Mouse (Mus musculus) heart, adult 10 weeks (tissue): ENCODE data around the gene Mup4. TPM values are rescaled to one million over a fixed set of nuclear protein-coding genes. Genes with fewer than 3 reads are reported as not detected.

Experiments used
- polyA plus RNA-seq: library from polyadenylated mRNA; stranded (reverse); fragments of 350-450 nt; fragmentation: Illumina TruSeq; extraction: RNeasy Lipid Tissue Mini Kit (QIAGEN cat#74804); gene quantifications from one replicate; pipeline ENCODE4 v1.2.3, GENCODE M21; 2014; ENCODE audit warnings: low read depth, low replicate concordance

The Mup4 gene
- polyA plus RNA-seq = not detected

GRCm38 (mm10) chr4:59960610-59961009 is at the start of gene Mup4:
Gene Mup4 (minus strand): TSS chr4:59960710.

DNA sequence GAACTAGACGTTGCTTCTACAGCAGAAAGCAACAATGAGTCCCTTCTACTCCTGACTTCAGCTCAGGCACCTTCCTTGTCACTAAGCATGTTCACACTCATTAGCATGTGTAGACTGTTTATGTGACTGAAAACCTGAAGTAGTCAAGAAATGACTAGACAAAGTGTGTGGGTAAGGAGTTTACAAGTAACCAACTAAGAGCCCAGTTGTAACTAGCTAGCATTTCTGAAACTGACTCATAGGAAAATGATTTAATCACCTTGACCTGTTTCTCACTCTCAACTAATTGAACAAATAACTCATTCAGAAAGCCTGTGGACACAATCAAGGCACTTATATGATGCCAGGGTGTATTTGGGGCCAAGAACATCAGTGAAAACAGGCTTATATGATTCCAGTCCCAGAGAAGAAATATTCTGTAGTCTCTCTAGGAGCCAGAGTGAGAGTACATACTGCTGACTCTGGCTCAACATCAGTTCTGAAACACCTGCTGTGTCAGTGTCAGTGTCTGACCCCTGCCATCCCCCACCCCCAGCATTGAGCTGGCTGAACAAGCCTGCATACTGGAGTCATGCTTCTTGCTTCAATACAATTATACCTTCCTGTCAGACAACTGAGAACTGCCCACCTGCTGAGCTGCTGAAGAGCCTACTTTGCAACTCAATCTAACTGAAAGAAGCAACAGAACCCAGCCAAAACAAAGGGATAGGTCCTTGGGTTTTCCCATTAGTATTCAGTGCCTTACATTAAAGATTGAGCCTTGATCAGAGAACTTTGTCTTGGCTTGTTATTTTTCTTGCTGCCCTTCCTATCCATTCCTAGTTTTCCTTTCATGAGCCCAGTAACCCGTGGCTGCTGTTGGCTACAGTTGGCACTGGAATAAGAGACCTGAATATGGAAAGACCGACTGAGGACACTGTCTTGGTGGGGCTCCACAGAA is 3.2 kb upstream of the Mup4 start, which contains the start of gene Mup6:
Mup6 (plus strand) TSS at position 890 of the 940 bp plus-strand sequence.

DNA sequence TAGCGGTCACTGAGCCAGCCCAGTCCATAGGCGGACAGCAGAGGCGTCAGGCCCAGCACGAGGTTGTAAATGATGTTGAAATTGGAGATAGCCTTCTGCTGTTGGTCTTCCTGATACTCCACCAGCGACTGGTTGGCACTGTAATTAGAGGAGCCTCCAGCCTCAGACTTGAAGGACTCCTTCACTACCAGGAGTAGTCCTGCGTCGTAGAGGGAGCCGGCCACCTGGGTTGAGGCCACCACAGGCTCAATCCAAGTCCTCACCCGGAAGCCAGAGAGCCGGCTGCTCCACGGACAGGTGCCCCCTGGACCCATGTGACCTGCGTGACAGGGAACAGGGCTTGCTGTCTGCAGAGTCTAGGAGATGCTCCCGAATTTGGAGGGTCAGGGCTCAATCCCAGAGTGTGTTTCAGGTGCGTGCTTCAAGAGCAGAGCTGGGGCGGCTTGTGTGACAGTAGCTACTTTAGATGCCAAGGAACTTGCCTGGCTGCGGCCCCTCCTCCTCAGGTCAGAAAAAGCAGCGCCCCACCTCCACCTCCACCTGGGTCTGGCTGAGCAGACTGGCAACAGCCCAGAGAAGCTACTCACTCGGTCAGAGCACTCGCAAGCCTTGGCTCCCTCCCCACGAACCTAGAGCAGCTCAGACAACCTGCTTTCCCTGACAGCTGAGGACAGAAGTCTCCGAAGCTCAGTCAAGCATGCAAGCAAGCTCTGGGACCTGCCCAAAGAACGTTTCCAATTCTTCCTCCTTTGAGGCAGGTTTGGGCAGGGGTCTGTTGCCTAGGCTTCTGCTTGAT is 45.7 kb downstream of the Mup4 start, which contains the start of gene Slc46a2:
Slc46a2 (minus strand) TSS at position 449 of the 796 bp plus-strand sequence.

Other genes starting within 250 kb of the Mup4 start
- 11.2 TPM for gene Inip, start 159.1 kb downstream of the Mup4 start, polyA plus RNA-seq
- 4.0 TPM for gene Snx30, start 154.9 kb downstream of the Mup4 start, polyA plus RNA-seq
- gene Slc46a2, start 45.7 kb downstream of the Mup4 start, polyA plus RNA-seq = 0.39 TPM
- not detected for gene Mup6, start 3.6 kb upstream of the Mup4 start, polyA plus RNA-seq
- not detected for gene Mup7, start 109.8 kb upstream of the Mup4 start, polyA plus RNA-seq
- gene Mup2, start 193.6 kb upstream of the Mup4 start, polyA plus RNA-seq = not detected